ENCODE assay signal across 32 mouse cellular contexts in the genomic region with DNA sequence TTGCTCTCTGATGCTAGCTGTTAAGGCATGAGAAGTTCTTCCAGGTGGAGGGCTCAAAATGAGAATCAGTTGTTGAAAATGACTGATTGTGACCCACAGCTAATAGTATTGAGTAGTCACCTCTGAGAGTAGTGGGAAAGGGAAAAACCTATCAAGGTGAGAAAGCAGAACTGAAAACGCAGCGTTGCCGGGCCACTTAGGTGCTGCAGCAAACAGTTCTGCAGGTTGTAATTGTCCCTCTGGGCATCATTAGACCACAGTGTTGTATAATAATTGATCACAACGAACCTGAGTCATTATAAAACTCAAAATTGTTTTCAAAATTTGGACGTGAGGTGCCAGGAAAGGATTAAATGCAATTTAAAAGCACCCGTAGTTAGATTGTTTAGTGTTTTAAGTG.
"Had no signal": no experiment of that assay in that cellular context is flagged by ENCODE, and none has a peak within 500 bp of the region (broad histone marks: within the 10 kb centered on the region; RNA-seq: fewer than 3 reads in every experiment).

No protein-coding gene starts in this region.

- H3K27me3 ChIP-seq: limb, embryonic 12.5 days; limb, embryonic 13.5 days; limb, embryonic 15.5 days; liver, embryonic 12.5 days; liver, embryonic 13.5 days; liver, embryonic 15.5 days; lung, embryonic 15.5 days; megakaryocyte, embryonic 14.5 days; midbrain, embryonic 12.5 days; midbrain, embryonic 13.5 days; neural tube, embryonic 12.5 days had no signal

- H3K4me3 ChIP-seq: left cerebral cortex, adult 2 months; limb, embryonic 10.5 days; limb, embryonic 12.5 days; limb, embryonic 13.5 days; limb, embryonic 15.5 days; liver, embryonic 12.5 days; liver, embryonic 13.5 days; liver, embryonic 15.5 days; lung, embryonic 15.5 days; megakaryocyte, embryonic 14.5 days; midbrain, embryonic 10.5 days; midbrain, embryonic 12.5 days; midbrain, embryonic 13.5 days; myocyte; neural tube, embryonic 12.5 days had no signal

- H3K4me1 ChIP-seq: limb, embryonic 10.5 days; limb, embryonic 12.5 days; limb, embryonic 13.5 days; limb, embryonic 15.5 days; liver, embryonic 12.5 days; liver, embryonic 13.5 days; liver, embryonic 15.5 days; lung, embryonic 15.5 days; megakaryocyte, embryonic 14.5 days; midbrain, embryonic 10.5 days; midbrain, embryonic 12.5 days; midbrain, embryonic 13.5 days; neural tube, embryonic 12.5 days had no signal

- H3K4me2 ChIP-seq: limb, embryonic 12.5 days; limb, embryonic 13.5 days; limb, embryonic 15.5 days; liver, embryonic 11.5 days; liver, embryonic 12.5 days; liver, embryonic 13.5 days; liver, embryonic 15.5 days; lung, embryonic 14.5 days; lung, embryonic 15.5 days; midbrain, embryonic 11.5 days; midbrain, embryonic 12.5 days; midbrain, embryonic 13.5 days; neural tube, embryonic 12.5 days had no signal

- H3K9me3 ChIP-seq: limb, embryonic 10.5 days; limb, embryonic 12.5 days; limb, embryonic 13.5 days; limb, embryonic 15.5 days; liver, embryonic 12.5 days; liver, embryonic 13.5 days; liver, embryonic 15.5 days; lung, embryonic 15.5 days; megakaryocyte, embryonic 14.5 days; midbrain, embryonic 10.5 days; midbrain, embryonic 12.5 days; midbrain, embryonic 13.5 days; neural tube, embryonic 12.5 days had no signal

- ATAC-seq: liver, embryonic 12.5 days; liver, postnatal 0 days; lung, postnatal 0 days; midbrain, embryonic 13.5 days; midbrain, embryonic 16.5 days had no signal

- H3K36me3 ChIP-seq: limb, embryonic 10.5 days; limb, embryonic 12.5 days; limb, embryonic 13.5 days; limb, embryonic 15.5 days; liver, embryonic 12.5 days; liver, embryonic 13.5 days; liver, embryonic 15.5 days; lung, embryonic 15.5 days; midbrain, embryonic 10.5 days; midbrain, embryonic 12.5 days; midbrain, embryonic 13.5 days; neural tube, embryonic 12.5 days had no signal

- DNase-seq: left cerebral cortex, postnatal 4 days; liver; liver, embryonic 13.5 days; liver, postnatal 0 days; lung, adult 18-20 months; lung, adult 2 months; lung, embryonic 14.5 days; lung, postnatal 10 days; lung, postnatal 14 days; lung, postnatal 36 days; lung, postnatal 4 days; midbrain, embryonic 14.5 days had no signal

- H3K9ac ChIP-seq: limb, embryonic 12.5 days; limb, embryonic 13.5 days; limb, embryonic 15.5 days; liver, embryonic 12.5 days; liver, embryonic 13.5 days; liver, embryonic 14.5 days; liver, embryonic 15.5 days; liver, postnatal 0 days; lung, embryonic 14.5 days; lung, embryonic 15.5 days; midbrain, embryonic 12.5 days; midbrain, embryonic 13.5 days; neural tube, embryonic 12.5 days had no signal

- H3K27ac ChIP-seq: left cerebral cortex, adult 2 months; limb, embryonic 10.5 days; limb, embryonic 12.5 days; limb, embryonic 13.5 days; limb, embryonic 15.5 days; liver, embryonic 12.5 days; liver, embryonic 13.5 days; liver, embryonic 14.5 days; liver, embryonic 15.5 days; lung, embryonic 15.5 days; macrophage; midbrain, embryonic 10.5 days; midbrain, embryonic 12.5 days; midbrain, embryonic 13.5 days; neural tube, embryonic 12.5 days had no signal
